Mouse (Mus musculus) erythroblast, embryonic 14.5 days (primary cell): Measurements from ENCODE around the gene Ms4a10. TPM values are rescaled to one million over a fixed set of nuclear protein-coding genes. Genes with fewer than 3 reads are reported as not detected.
A peak's percentile ranks its signal among the peaks of the same experiment; 100 is the strongest.

Source experiments
- H3K27me3 ChIP-seq: 2 replicates; pipeline ENCODE4 v1.6.1; 2012; ENCODE audit warnings: inconsistent platforms; ENCODE audit not compliant: control insufficient read depth
- H3K36me3 ChIP-seq: 2 replicates; pipeline ENCODE4 v1.6.1; 2012; ENCODE audit warnings: mild to moderate bottlenecking, inconsistent platforms; ENCODE audit not compliant: control insufficient read depth
- H3K4me1 ChIP-seq: 2 replicates; pipeline ENCODE4 v1.6.1; 2012; ENCODE audit warnings: inconsistent platforms; ENCODE audit not compliant: control insufficient read depth
- H3K4me3 ChIP-seq: replicated peaks from 2 replicates; pipeline ENCODE3; 2012; ENCODE audit warnings: moderate library complexity, mild to moderate bottlenecking, inconsistent platforms
- H3K9me3 ChIP-seq: 2 replicates; pipeline ENCODE4 v1.6.1; 2012; ENCODE audit warnings: low read length, inconsistent platforms, mixed read lengths; ENCODE audit not compliant: control insufficient read depth
- GATA1 ChIP-seq: IDR thresholded peaks from 2 replicates; pipeline ENCODE4 v1.6.1; 2012; ENCODE audit warnings: low read length, inconsistent platforms, mixed read lengths
- TAL1 ChIP-seq: IDR thresholded peaks from 3 replicates; pipeline ENCODE4 v1.6.1; 2012; ENCODE audit warnings: low read length, inconsistent platforms, mixed read lengths
- polyA plus RNA-seq: library from polyadenylated mRNA; stranded (reverse); fragments of >175 nt; gene quantifications from 2 replicates; pipeline ENCODE4 v1.2.3, GENCODE M21; 2012

Gene Ms4a10
- polyA plus RNA-seq, 1 experiment, result not detected

DNA sequence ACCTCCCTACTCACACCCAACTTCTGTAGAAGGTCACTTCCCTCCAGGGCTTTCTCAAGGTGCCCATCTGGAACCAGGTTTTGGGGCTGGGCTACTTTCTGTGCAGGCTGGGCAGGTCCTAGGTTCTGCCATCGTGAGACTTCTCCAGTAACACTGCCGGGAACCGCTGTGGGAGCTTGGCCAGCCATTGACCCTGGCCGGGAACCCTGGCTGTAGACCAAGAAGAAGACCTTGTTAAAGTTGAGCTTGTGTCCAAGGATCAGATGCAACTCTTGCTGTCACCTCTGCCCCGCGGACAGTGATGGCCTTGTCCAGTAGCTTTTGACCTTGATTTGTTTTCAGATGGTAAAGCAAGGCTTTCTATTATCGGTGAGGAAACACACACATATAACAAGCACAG is 5.9 kb downstream of the Ms4a10 start:
- no peak for TF ChIP-seq TAL1
- TF ChIP-seq GATA1, result no peak
- Histone ChIP-seq H3K27me3 (no peaks in the 10 kb centered on the region), H3K4me3 (no peak overlapping the region), H3K9me3 (no peaks in the 10 kb centered on the region), H3K4me1 (no peaks in the 10 kb centered on the region), H3K36me3 (no peaks in the 10 kb centered on the region)

DNA sequence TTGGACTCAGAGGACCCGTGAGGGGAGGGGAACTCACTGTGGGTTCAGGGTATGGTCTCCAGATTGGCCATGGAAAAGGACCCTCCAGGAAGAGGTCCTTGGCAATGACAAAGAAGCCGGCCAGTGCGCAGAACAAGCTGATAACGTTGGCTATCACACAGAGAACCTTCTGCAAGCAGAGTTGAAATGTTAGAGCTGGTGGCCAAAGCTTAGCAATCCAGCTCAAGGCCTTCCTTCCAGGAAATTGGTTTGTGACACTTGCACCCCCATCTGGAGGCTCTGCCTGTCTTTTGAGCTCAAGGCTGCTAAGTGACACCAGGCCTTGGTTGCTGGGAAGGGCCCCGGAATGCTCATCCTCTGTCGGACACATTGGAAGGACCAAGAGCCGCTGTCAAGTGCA is 8.7 kb downstream of the Ms4a10 start:
- no peaks in the 10 kb centered on the region for H3K9me3 ChIP-seq
- no peak overlapping the region for H3K4me3 ChIP-seq
- no peaks in the 10 kb centered on the region for H3K4me1 ChIP-seq
- no peaks in the 10 kb centered on the region for H3K36me3 ChIP-seq
- H3K27me3 ChIP-seq, result no peaks in the 10 kb centered on the region
- TF ChIP-seq TAL1, result no peak
- no peak for TF ChIP-seq GATA1

DNA sequence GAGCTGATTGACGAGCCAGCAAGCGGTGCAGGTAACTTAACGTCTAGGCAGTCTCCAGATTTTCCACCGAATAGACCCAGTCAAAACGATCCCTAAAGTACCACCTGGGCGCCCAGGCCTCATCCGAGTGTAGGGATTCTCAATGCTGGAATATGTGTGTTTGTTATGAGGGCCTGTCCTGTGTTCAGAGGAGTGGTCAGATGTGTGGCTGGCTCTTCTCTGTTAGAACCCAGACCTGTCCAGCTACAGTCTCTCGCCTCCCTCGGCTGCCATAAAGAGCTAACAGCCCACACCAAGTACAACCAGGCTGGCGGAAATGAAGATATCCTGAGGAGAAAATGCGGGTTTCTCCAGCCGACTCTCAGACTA is 14.5 kb downstream of the Ms4a10 start:
- H3K36me3 ChIP-seq, result no peaks in the 10 kb centered on the region
- TF ChIP-seq GATA1 (no peak), TAL1 (no peak)
- no peaks in the 10 kb centered on the region for H3K9me3 ChIP-seq
- peaks cover 15% of the 10 kb centered on the region for H3K27me3 ChIP-seq
- no peak overlapping the region for H3K4me3 ChIP-seq
- no peaks in the 10 kb centered on the region; the same call in 1 of the 2 replicates for H3K4me1 ChIP-seq

DNA sequence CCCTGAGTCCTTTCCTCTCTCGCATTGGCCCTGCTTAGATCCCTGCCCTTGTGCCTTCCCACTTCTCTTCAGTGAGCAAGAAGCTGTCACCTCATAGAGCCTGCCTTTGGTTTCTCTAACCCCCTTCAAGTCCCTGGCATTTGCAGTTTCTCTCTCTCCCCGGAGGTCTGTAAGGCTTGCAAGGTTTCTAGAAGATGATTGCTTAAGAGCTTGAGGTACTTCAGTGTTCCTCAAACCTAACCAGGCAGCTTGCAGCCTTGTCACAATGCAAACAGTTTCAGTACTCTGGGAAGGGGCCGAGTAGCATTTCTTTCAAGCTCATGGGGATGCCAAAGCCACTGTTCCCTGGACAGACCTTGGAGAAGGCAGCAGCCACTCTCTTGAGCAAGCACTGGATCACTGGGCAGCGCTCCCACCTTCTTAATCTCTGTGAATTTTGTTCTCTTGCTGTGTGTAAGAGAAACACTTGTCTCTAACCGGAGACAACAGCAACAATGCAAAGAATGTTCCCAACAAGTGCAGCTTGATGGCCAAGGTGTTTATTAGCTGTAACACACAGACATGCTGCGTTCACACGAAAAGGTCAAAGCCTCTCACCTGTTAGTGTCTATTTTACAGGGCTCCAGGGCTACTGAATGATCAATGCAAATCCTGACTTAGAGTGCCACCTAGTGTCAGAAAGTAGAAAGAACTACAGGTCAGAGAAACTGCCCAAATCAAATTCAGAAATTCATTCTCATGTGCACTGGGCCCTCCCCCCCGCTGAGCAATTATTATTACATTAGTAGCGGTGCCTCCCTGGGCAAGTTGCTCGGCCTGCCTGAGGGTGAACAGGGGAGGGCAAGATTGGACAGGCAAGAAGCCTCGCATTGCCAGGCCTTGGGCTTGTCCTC is 15.1 kb downstream of the Ms4a10 start:
- H3K4me1 ChIP-seq, result no peaks in the 10 kb centered on the region; the same call in 1 of the 2 replicates
- no peak overlapping the region for H3K4me3 ChIP-seq
- TF ChIP-seq GATA1 (no peak), TAL1 (no peak)
- H3K36me3 ChIP-seq, result no peaks in the 10 kb centered on the region
- H3K27me3 ChIP-seq, result peaks cover 15% of the 10 kb centered on the region
- H3K9me3 ChIP-seq, result no peaks in the 10 kb centered on the region

DNA sequence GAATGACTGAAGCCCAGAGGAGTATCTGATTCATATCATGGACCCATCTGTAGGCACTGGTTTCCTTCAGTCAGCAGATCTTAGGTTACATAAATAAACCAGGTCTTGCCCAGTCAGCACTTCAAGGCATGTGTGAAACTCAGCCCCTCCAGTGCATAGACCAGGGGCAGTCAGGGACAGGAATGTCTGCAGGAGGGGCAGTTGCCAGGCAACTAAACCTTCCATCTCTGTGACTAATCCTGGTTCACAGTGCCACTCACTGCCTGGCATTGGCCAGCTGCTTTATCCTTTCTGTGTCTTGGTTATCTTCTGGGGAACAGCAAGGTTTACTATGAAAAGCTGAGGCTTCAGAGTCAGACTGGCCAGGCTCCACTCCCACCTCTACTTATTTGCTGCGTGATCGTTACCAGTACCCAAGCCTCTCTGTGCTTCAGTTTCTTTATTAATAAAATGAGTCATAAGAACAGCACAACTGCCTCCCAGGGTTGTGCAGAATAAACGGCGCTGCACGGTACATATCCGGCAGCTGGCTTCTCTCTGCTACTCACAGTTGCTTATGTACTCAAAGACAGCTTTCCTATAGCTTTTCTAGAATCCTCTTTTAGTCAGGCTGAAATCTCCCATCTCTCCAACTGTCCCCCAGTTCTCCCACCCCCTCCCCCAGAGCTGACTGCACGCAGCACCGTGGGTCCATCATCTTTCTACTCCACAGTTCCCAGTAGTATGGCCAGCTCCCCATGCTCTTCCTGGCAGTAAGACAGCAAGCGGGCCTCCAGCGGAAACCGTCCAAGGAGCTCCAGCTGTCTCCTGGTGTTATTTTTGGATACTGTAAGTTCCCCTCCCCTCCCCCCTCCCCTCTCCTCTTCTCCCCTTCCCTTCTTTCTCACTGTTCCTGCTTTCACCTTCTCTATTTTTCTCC is 22.2 kb downstream of the Ms4a10 start:
- Histone ChIP-seq H3K9me3 (no peaks in the 10 kb centered on the region), H3K36me3 (no peaks in the 10 kb centered on the region), H3K27me3 (peaks cover 17% of the 10 kb centered on the region), H3K4me1 (peaks cover 19% of the 10 kb centered on the region), H3K4me3 (no peak overlapping the region)
- TF ChIP-seq TAL1, result no peak
- TF ChIP-seq GATA1, result no peak

DNA sequence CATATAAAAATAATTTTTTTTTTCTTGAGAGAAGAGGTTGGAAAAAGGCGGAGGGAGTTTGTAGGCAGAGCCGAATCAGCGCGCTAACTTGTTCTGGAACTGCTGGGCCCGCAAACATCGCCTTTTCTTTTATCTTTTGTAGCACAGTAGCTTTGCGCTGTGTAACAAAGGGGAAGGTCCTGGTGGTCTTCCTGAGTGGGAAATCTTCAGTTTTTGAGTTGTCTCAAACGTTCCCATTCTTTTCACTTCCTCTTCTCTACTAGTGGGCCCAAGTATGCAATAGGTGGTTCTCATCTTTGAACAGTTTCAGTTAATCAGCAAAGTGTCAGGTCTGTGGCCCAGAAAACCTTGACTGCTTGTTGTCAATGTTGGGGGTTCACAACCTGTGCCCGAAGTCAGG is 24.9 kb downstream of the Ms4a10 start:
- H3K4me3 ChIP-seq, result peak overlapping the region; percentile 84

DNA sequence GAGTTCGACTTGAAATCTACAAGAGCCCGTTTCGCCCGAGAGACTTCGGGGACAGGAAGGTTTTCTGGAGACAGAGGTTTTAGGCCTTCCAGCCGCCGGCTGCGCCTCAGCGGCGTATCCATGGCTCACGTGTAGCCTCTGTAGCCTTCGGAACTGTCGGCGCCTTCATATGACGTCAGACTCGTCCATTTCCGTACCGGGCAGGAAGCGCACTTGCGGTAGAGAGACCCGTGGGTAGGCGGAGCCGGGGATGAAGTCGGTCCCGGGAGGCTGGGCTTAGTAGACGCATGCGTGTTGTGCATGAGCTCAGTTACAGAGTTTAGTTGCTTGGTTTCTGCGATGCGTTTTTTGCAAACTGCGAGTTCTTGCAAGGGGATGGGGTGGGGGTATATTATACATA is 25.4 kb downstream of the Ms4a10 start, which contains the start of gene Ccdc86:
Gene Ccdc86, minus strand, starts transcription at position 155 of the 400 bp plus-strand sequence.
- no peak for TF ChIP-seq TAL1
- TF ChIP-seq GATA1, result no peak
- Histone ChIP-seq H3K4me1 (peaks cover 37% of the 10 kb centered on the region), H3K27me3 (peaks cover 9% of the 10 kb centered on the region), H3K36me3 (peaks cover 21% of the 10 kb centered on the region), H3K9me3 (no peaks in the 10 kb centered on the region), H3K4me3 (peak within 1 kb of the TSS; percentile 84)

More for the DNA sequence above, 24.9 kb downstream of the Ms4a10 start:
- TF ChIP-seq TAL1 (no peak), GATA1 (no peak)
- H3K4me1 ChIP-seq, result peaks cover 37% of the 10 kb centered on the region
- H3K9me3 ChIP-seq, result no peaks in the 10 kb centered on the region
- H3K27me3 ChIP-seq, result peaks cover 11% of the 10 kb centered on the region
- H3K36me3 ChIP-seq, result peaks cover 16% of the 10 kb centered on the region

DNA sequence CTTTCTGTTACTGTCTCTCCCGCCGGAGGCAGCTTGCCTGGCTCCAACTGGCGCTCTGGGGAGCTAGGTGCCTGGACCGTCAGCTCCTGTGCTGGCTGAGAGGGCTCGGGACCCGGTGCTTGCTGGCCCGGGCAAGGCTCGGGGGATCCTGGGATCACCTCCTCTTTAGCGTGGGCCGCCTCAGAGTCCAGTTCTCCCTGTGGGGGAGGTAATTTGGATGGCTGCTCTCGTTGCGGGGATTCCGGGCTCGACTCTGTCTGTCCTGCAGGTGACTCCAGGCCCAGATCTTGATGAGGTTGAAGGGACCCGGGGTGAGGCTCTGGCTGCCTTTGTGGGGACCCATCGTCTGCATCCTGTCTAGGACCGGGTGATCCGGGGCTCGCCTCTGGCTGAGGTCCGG is 26.1 kb downstream of the Ms4a10 start:
- peaks cover 28% of the 10 kb centered on the region for H3K36me3 ChIP-seq
- peaks cover 8% of the 10 kb centered on the region for H3K27me3 ChIP-seq
- peak overlapping the region; percentile 84 for H3K4me3 ChIP-seq
- H3K9me3 ChIP-seq, result no peaks in the 10 kb centered on the region
- TF ChIP-seq TAL1 (no peak), GATA1 (no peak)
- peaks cover 37% of the 10 kb centered on the region for H3K4me1 ChIP-seq

DNA sequence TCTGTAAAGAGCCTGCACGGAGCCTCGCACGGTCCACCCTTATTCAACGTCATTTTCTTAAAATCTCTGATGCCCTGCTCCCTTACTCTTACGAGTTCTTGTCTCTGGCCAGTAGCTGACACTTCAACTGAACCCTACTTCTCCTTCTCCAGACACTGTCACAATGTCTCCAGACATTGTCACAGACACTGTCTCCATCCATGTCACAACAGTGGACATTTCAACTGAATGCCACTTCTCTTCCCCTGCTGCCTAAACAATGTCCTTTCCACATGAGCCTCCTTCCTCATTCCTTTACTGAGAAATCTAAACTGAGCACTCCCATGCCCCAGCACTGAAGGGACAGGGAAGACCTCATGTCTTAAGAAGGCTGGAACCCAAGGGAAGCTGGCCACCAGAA is 27.3 kb downstream of the Ms4a10 start:
- Histone ChIP-seq H3K9me3 (no peaks in the 10 kb centered on the region), H3K4me3 (peak overlapping the region; percentile 84), H3K4me1 (peaks cover 37% of the 10 kb centered on the region), H3K36me3 (peaks cover 39% of the 10 kb centered on the region), H3K27me3 (peaks cover 2% of the 10 kb centered on the region; the same call in 1 of the 2 replicates)
- TF ChIP-seq TAL1 (no peak), GATA1 (no peak)
